Mouse (Mus musculus) liver, embryonic 14 days (tissue): ENCODE data around the gene Edem2. TPM values are rescaled to one million over a fixed set of nuclear protein-coding genes. Genes with fewer than 3 reads are reported as not detected.

ENCODE experiments used
- polyA plus RNA-seq: library from polyadenylated mRNA; depleted of rRNA; stranded (reverse); fragments of >200 nt; gene quantifications from 2 replicates; pipeline ENCODE4 v1.2.3, GENCODE M21; 2012; rRNA removed

Edem2 gene
- 12.3 and 13.8 TPM in 2 replicates for polyA plus RNA-seq

DNA sequence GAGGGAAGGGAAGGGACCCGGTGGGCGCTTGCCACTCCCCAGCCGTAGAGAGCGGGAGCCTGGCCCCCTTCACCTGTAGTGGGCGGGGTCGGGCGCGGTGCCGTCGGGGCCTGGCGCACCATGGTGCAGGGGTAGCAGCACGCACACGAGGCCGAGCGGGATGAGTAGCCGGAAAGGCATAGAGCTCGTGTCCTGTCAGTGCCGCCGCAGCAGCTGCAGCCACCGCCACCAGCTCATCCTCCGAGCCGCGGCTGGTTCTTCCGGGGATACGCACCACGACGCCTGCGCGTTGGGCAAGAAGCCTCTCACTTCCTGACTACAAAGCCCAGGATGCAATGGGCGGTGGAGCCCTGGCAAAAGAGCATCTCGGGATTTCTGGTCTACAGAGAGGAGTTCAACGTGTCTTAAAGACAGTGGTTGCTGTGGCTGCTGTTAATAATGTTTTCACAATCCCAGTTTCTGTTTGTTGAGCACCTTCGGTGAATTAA is at the start of gene Edem2:
Edem2 (minus strand) TSS at position 318 of the 488 bp plus-strand sequence.

GRCm38 (mm10) chr2:155774927-155775684 is 45.8 kb upstream of the Edem2 start, which contains the start of gene Mmp24:
Mmp24 (plus strand) TSS chr2:155775342.

GRCm38 (mm10) chr2:155751014-155751786 is 21.9 kb upstream of the Edem2 start, which contains the start of gene Procr:
Procr (plus strand) TSS chr2:155751117.

DNA sequence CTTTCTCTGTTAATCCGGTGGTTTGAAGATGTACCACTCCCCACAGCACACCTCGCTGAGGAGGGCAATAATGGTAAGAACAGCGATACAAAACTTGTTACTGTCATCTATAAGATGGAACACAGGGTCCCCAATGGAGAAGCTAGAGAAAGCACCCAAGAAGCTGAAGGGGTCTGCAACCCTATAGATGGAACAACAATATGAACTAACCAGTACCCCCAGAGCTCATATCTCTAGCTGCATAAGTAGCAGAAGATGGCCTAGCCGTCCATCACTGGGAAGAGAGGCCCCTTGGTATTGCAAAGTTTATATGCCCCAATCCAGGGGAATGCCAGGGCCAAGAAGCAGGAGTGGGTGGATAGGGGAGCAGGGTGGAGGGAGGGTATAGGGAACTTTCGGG is 6.5 kb upstream of the Edem2 start, which contains the start of gene Gm17581:
Gm17581 (minus strand) TSS at position 101 of the 400 bp plus-strand sequence.

DNA sequence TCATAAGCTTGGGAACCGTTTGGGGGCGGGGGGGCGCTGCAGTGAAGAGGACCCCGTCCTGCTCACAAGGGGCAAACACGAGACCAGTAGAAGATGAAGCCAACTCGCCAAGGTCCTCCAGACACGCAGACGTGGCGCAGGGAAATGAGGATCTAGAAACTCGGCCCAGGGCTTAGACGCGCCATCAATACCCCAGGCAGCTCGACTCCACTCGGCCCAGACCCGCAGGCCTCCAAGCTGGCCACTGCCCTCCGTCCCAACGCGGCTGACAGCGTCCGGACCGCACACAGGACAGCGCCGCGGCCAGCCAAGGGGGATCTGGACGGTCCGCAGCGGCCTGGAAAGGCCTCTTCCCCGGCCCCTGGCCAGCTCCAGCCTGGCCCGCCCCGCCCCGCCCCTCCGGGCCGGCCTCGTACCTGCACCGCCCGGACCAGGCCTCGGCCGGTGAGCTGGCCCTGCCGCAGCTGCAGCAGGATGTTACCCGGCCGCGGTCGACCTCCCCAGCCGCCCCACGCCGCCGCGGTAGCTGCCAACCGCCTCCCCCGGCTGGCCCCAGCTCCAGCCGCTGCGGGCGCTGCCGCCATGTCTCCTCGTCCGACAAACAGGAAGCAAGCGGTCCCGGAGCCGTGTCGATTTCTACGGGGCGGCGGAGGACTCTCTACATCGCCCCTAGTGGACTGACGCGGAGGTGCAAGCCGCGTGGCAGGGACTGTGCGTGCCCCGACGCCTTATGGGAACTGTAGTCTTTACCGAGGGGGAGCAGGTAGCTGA is 37.4 kb downstream of the Edem2 start, which contains the start of gene Trpc4ap:
Trpc4ap (minus strand) TSS at position 662 of the 771 bp plus-strand sequence.

Other genes with a start within 250 kb of the Edem2 start
- gene Acss2, start 211.5 kb downstream of the Edem2 start, polyA plus RNA-seq: 12.1 and 13.7 TPM in 2 replicates
- gene Ggt7, start 211.2 kb downstream of the Edem2 start, polyA plus RNA-seq: 0.21 and 0.26 TPM in 2 replicates
- gene Gss, start 136.7 kb downstream of the Edem2 start, polyA plus RNA-seq: 35.3 and 39.8 TPM in 2 replicates
- 2.7 and 3.5 TPM in 2 replicates for gene Myh7b, start 118.3 kb downstream of the Edem2 start, polyA plus RNA-seq
- 34.3 and 36.2 TPM in 2 replicates for gene Trpc4ap, start 37.1 kb downstream of the Edem2 start, polyA plus RNA-seq
- not detected in 2 replicates for gene Gm17581, start 6.4 kb upstream of the Edem2 start, polyA plus RNA-seq
- 0.86 and 0.93 TPM in 2 replicates for gene Procr, start 21.6 kb upstream of the Edem2 start, polyA plus RNA-seq
- gene Mmp24, start 45.9 kb upstream of the Edem2 start, polyA plus RNA-seq: under 0.01 and 0.01 TPM in 2 replicates
- gene BC029722, start 90.0 kb upstream of the Edem2 start, polyA plus RNA-seq: 3.4 and 4.2 TPM in 2 replicates
- gene Eif6, start 97.5 kb upstream of the Edem2 start, polyA plus RNA-seq: 65.8 and 66.0 TPM in 2 replicates
- under 0.01 TPM in 1 of 2 replicates, not detected in the other for gene Fam83c, start 105.4 kb upstream of the Edem2 start, polyA plus RNA-seq
- 17.9 and 20.4 TPM in 2 replicates for gene Uqcc1, start 200.8 kb upstream of the Edem2 start, polyA plus RNA-seq
- gene Gm15557, start 211.3 kb upstream of the Edem2 start, polyA plus RNA-seq: not detected in 2 replicates
- gene Gdf5, start 215.9 kb upstream of the Edem2 start, polyA plus RNA-seq: 0.01 TPM in 2 replicates
- 9.0 and 9.3 TPM in 2 replicates for gene Cep250, start 227.0 kb upstream of the Edem2 start, polyA plus RNA-seq